Mouse (Mus musculus) G1E-ER4 (cell line): ENCODE results near the gene Bcl3. TPM values are rescaled to one million over a fixed set of nuclear protein-coding genes. Genes with fewer than 3 reads are reported as not detected.

Experiments used
- GATA1 ChIP-seq: IDR thresholded peaks from one replicate; pipeline ENCODE4 v1.8.0; 2012; ENCODE audit warnings: low read length, inconsistent platforms
- polyA plus RNA-seq: library from polyadenylated mRNA; stranded (reverse); fragments of >175 nt; gene quantifications from 2 replicates; pipeline ENCODE4 v1.2.3, GENCODE M21; 2012

Gene Bcl3
- polyA plus RNA-seq, 1 experiment = not detected

DNA sequence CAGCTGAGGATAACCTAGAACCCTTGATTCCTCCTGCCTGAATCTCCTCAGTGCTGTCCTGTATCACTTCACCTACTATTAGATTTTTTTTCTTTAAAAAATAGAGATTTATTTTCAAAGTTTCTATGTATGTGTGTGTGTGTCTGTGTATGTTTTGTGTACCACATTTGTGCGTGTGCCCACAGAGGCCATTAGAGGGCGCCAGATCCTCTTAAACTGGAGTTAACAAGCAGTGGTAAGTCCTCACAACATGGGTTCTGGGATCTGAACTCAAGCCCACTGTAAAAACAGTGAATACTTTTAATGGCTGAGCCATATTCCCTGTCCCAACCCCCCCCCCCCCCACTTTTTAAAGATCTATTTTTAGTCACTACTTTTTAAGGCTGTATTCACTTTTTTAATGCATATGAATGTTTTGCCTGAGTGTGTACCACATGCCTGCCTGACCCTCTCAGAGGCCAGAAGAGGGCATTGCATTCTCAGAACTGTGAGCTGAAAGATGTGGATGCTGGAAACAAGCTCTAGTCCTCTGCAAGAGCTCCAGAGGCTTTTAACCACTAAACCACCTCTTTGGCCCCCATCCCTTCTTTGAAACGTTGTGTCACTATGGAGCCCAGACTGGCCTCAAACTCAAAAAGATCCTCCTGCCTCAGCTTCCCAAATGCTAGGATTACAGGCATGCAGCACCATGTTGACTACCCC, 2.1 kb downstream of the Bcl3 start:
- TF ChIP-seq GATA1 = no peak

DNA sequence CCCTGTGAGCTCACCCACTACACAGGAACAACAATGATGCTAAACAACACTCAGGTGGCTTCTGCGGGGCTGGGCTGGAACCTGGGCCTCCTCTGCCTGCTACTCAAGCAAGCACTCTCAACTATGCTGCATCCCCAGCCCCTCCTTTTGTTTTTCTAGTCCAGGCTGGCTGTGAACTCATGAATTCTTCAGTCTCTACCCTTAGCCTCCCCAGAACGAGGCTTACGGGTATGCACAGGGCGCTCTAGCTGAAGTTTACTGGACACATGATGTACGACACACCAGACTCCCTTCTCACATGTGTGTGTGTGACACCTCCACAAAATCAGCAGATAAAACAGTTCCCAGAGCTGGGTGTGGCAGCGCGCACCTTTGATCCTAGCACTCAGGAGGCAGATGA, 3.7 kb downstream of the Bcl3 start:
- no peak for TF ChIP-seq GATA1

DNA sequence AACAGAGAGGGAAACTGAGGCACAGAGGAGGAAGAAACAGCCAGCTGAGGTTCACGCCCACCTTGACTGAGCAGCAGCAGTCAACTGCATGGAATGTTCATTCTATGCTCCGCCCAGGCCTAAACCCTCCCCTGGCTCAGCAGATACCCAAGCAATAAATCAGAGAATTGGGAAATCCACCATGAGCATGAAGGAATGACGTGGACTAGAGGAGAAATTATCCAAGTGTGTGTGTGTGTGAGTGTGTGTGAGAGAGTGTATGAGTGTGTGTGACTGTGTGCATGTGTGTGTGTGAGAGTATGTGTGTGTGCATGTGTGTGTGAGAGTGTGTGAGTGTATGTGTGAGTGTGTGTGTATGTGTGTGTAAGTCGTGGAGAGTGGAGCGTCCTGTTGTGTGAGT, 4.1 kb downstream of the Bcl3 start:
- TF ChIP-seq GATA1 = no peak

DNA sequence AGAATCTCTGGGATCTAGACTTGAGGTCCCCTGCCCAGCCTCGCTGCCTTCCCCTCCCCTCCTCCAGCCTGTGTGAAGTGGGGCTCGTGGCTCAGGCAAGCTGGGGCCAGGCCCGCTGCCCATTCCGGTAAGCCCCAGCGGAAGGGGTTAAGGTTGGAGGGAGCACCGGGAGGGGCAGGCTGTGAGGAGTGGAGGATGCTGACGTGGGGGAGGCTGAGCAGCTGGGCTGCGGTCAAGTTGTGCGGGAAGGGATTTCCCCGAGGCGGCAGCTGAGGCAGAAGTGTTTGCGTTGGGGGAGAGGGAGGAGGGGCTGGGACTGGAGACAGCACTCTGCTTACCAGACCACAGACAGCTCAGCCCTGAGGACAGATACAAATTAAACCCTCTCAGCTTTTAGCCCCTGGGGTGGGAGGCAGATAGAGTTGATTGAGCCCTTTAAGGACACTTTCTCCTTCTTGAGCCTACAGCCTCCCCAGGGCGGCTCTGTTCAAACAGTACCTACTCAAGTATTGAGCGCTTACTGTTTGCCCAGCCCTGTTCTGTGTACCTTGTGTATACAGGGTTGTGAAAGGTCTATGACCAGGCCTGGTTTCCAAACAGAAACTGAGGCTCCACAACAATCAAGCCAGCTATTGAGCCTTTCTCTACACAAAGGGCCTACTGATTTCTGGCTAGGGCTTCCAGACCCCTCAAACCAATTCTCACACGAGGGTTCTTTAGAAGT, 5.0 kb downstream of the Bcl3 start:
- no peak for TF ChIP-seq GATA1

DNA sequence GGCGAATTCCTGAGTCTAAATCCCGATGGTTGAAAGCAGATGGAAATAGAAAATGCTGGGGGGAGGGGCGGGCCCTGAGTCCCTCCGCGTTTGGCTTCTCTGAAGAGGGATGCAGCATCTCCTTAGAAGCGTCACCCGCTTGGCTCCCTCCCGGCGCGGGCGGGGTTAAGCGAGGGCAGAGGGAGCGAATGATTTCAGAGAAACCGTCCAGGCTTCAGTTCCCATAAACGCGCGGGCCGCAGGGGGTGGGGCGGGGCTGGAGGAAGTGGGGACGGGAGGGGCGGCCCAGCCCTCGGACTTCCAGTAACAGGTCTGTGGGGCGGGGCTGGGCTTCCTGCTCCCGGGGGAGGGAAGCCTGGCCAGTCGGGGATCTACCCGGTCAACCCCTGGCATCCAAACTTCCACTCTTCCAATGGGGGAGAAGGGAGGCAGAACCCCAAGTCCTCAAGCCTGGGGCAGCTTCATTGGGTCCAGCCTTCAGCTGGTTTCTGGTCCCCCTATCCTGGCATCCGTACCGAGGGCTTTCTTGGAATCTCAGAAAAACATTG, 6.3 kb downstream of the Bcl3 start:
- no peak for TF ChIP-seq GATA1

DNA sequence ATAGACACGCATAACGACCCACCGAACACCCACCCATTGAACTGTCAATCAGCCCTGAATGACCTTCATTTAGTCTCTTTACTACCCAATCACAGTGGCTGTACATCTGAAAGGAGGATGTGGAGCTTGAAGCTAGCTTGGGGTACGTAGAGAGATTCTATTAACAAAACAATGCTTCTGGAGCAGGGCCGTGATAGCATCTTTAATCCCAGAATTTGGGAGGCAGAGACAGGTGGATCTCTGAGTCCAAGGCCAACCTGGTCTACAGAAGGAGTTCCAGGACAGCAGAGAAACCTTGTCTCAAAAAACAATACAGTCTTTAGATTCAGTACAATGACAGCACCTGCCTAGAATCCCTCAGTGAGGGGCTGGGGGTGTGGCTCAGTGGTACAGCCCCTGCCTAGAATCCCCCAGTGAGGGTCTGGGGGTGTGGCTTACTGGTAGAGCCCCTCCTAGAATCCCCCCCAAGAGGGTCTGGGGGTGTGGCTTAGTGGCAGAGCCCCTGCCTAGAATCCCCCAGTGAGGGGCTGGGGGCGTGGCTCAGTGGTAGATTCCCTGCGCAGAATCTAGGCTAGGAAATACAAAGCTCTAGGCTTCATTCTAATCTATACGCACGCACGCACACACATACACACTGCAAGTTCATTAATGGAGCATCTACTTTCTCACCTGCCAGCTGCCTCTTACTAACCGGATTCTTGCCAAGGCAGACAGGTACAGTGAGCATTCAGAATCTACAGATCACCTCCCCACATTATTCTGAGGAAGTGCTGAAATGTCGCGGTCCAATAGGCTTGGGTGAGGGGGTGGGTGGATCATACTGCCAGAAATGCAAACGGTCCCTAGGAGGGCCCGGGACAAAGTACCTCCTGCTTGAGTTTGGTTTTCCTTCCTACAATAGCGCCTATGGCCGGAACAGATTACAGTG, 7.0 kb downstream of the Bcl3 start:
- TF ChIP-seq GATA1 = no peak

DNA sequence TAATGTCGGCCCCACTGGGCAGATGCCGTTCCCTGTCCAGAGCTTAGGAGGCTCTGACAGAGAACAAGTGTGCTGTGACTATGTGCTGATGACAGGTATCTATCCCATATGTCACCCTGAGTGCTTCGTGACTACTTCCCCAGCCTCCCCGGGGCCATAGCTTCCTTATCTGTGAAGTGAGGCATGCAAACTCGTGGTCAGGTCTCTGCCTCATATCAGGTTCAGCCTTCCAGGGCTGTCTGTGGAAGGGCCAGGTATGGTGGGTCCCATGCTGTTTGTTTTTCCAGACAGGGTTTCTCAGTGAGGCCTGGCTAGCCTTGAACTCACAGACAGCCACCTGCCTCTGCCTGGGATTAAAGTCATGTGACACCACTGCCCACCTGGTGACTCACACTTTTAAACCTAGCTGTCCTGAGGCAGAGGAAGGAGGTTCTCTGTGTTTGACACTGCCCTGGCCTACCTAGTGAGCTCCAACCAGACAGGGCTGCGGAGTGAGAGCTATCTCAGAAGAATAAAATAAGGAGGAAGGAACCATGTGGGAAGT, 8.9 kb downstream of the Bcl3 start:
- no peak for TF ChIP-seq GATA1

DNA sequence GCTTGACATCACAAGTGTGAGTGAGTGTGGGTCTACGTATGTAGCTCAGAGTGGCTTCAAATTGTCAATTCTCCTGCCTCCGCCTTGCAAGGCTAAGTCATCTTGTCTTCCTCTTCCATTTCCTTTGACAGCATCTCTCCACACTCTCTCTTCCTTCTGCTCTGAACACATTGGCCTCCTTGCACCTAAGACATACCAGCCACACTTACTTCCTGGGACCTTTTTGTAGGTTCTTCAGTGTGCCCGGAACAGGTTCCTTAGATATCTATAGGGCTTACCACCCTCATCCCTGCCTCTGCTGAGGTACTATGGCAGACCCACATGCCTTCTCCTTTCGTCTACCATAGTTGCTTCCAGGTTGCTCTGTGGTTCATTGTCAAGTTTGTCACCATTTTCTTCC, 9.4 kb downstream of the Bcl3 start:
- no peak for TF ChIP-seq GATA1

DNA sequence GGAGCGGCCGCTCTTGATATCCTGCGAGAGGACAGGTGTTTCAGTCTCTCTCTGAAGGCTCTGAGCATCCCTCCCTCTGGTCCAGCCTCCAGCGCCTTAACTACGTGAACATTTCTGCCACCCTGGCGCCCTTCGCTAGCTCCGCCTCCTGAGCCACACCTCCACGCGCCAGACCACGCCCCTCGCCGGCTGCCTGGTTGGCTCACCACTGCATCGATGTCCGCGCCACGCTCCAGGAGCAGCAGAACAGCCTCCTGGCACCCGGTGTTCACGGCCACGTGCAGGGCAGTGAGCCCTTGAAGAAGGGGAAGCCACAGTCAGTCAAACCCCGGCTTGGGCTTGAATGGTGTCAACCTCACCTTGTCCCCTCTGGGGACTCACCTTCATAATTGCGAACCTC, 11.5 kb downstream of the Bcl3 start:
- TF ChIP-seq GATA1 = no peak

DNA sequence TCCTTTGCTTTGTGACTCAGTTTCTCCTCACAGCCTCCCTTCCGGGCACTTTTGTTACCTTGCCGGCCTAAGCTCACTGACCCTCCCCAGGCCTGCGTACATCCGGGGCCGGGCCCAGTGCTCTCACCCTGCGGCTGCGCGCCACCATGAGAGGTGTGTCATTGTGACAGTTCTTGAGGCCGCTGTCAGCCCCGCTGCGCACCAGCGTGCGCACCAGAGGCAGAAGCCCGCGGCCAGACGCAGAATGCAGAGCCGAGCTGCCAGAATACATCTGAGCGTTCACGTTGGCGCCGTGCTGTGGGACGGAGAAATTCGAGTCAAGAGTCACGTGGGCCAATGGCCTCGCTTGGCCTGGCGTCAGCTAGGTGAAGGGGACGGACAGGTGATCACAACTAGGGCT, 13.2 kb downstream of the Bcl3 start:
- no peak for TF ChIP-seq GATA1

DNA sequence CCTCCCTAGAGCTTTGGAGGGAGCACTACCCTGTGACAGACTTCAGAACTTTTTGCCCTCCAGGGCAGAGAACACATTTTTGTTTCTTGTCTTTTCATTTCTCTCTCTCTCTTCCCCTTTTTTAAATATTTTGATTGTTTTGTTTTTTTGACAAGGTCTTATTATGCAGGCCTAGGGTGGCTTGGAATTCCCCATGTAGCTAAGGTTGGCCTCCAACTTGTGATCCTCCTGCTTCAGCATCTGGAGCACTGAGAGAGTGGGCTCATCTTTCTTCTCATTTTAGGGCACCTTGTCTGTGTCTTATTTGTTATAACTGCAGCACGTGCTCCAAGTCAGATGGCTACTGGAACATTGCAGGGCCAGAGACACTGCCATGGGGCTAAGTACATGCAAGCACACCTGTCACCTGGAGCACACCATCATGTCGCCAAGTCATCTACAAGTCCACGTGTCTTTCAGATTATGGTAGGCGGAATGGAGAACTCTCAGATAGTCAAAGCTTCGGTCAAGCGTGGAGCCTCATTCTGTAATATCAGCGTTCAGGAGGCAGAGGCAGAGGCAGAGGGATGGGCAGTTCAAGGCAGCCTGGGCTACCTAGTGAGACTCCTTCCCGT, 16.1 kb downstream of the Bcl3 start:
- TF ChIP-seq GATA1 = no peak

DNA sequence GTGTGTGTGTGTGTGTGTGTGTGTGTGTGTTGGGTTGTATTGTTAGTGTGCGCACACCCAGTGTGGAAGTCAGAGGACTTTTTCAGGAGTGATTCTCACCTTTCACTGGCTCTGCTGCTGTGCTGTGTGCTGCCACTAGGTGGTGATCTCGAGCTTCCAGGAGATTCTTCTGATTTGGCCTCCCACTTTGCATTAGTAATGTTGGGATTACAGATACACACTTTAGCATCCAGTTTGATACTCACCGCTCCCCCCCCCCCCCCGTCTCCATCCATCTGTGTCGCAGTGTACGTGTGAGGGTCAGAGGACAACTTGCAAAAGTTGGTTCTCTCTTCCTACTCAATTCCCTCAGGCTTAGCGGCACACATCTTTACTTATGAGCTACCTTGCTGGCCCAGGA, 19.6 kb downstream of the Bcl3 start:
- TF ChIP-seq GATA1 = no peak

DNA sequence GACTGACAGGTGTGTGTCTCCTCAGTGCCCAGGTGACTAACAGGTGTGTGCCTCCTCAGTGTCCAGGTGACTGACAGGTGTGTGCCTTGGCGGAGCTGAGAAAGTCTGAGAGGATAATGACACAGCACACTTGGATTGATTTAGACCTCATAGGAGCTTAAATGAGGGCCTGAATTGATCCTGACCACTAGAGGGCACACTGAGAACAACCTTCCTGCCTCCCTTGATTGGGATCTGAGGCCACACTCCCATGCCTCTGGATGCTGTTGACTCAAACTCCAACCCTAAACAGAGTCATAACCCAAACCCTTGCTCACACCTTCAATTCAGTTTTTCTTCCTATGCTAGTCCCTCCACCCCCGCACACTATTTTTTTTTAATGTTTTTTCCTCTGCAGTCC, 21.8 kb downstream of the Bcl3 start:
- no peak for TF ChIP-seq GATA1

DNA sequence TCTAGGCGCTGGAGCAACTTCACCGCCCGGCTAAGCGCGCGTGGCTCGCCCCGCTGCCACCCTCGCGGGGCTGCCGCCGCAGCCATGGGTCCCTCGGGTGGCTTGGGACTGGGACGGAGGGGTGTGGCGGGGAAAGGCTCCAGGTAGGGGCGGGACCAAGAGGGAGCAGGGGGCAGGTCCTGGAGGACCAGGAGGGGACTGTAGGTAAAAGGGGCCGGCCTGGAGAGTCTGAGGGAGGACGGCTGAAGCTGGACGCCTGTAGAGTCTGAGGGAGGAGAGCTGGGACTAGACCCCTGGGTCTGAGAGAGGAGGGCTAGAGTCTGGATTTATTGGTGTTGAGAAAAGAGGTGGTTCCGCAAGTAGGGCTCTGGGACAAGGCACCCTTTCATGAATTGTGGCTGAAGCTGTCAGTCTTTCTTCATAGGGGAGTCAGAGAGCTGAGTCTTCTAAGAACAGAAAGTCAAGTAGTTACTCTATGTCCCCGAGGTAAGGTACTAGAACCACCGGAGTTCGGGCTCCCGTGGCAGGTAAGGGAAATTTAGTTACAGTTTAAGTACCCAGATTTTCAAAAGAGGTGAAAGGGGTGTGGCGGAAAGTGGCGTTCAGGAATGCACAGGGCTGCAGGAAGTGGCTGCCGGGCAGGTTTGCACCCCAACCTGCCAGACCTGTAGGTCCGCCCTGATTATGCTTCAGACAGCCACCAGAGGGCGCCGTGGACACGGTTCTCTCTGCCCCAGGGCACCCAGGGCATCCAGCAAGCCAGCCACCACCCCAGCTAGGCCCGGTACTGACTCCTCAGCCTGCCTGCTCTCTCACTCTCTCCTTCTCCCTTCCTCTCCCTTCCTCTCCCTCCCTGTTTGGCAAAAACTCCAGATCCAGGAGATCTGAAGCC, 25.6 kb downstream of the Bcl3 start, which contains the start of gene Cblc:
Gene Cblc (minus strand): TSS at position 113 of the 892 bp plus-strand sequence.
- TF ChIP-seq GATA1 = no peak

DNA sequence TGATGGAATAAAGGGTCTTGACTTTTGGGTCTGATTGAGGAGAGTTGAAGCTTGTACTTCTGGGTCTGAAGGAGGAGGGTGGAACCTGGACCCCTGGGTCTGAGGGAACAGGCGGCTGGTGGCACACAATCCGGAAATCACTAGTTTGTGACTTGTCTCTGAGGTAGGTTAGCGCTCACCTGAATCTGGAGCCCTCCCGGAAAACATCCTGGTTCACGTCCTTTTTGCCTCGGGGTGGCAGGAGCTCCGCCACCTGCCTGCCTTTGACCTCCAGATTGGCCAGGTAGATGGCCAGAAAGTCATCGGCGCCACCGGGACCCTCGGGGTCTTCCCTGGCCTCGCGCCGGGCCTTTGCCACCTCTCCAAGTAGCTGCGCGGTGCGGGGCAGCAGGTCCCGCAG, 26.3 kb downstream of the Bcl3 start:
- TF ChIP-seq GATA1 = no peak
